Mouse (Mus musculus): ENCODE results near the gene Lao1. TPM values are rescaled to one million over a fixed set of nuclear protein-coding genes. Genes with fewer than 3 reads are reported as not detected.

The Lao1 gene
- total and polyA plus RNA-seq, 3 experiments: 0.34 to 0.81 TPM; not detected in 1

DNA sequence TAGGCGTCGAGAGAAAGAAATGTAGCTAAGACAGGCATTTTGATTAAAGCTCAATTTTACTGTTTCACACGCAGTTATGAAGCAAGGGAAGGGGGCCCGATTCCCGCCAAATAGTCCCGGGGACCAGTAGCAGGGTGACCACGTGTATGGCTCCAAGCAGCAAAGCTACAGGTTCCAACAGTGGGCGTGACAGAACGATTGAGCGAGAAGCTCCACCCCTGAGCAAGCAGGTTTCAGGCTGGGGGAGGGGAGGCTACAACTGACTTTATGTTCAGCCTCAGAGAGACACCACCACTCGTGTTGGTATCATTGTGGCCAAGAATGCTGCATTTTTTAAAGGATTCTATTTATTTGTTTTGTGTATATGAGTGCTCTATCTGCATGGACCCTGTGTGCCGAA lies 28.0 kb downstream of the Lao1 start:
- dilution Hi-C loops (cut with MboI; ENCODE audit: extremely low pct_ligation_motif_present, extremely low pct_unique_long_range_greater_than_20kb, low sequenced_read_pairs): no loop called here
- H3K9ac ChIP-seq (ENCODE audit: insufficient read depth, low read depth): no peak overlapping the region
- H3K27me3 ChIP-seq (replicated peaks): no peaks in the 10 kb centered on the region
- DNase-seq (ENCODE audit: extremely low read depth): no peak
- H3K4me1 ChIP-seq (ENCODE audit: control insufficient read depth in 1 of 2, insufficient read depth in 2 of 2): peaks cover 0 to 3% of the 10 kb centered on the region in 2 experiments; a peak in 1 of 4 replicates
- TF ChIP-seq KAT2A (IDR thresholded peaks at IDR 0.05; ENCODE audit: insufficient replicate concordance, low read length) (no peak), ZMIZ1 (IDR thresholded peaks at IDR 0.05; ENCODE audit: low read depth, low read length) (no peak), NRF1 (IDR thresholded peaks at IDR 0.05; ENCODE audit: low read depth, low read length) (no peak), USF1 (IDR thresholded peaks at IDR 0.05; ENCODE audit: low read depth, low read length) (no peak), MAFK (IDR thresholded peaks at IDR 0.05; ENCODE audit: insufficient replicate concordance, low read length) (no peak), MXI1 (IDR thresholded peaks at IDR 0.05; ENCODE audit: low read depth, low read length) (no peak)
- H3K4me3 ChIP-seq (replicated peaks in 1 of 3; ENCODE audit: low read depth in 2 of 3, low read length in 2 of 3, poor library complexity in 1 of 3): no peak overlapping the region
- in situ Hi-C loops (cut with MboI; ENCODE audit: low pct_ligation_motif_present, low pct_unique_long_range_greater_than_20kb, low sequenced_read_pairs): no loop called here
- H3K36me3 ChIP-seq (replicated peaks in 1 of 2; ENCODE audit: control insufficient read depth in 1 of 2, insufficient read depth in 1 of 2, low read length in 1 of 2): peaks cover 60 to 76% of the 10 kb centered on the region in 2 experiments
- peaks cover 40% of the 10 kb centered on the region for H3K9me3 ChIP-seq (replicated peaks; ENCODE audit: low read length)
- no peak overlapping the region for H3K27ac ChIP-seq (ENCODE audit: insufficient read depth, low read depth)
- H3K79me2 ChIP-seq (replicated peaks; ENCODE audit: control insufficient read depth, extremely low read depth, insufficient read depth, poor library complexity, severe bottlenecking): peaks cover 33% of the 10 kb centered on the region
- H3K4me2 ChIP-seq (ENCODE audit: insufficient read depth, low read depth, poor library complexity, severe bottlenecking): no peak overlapping the region

DNA sequence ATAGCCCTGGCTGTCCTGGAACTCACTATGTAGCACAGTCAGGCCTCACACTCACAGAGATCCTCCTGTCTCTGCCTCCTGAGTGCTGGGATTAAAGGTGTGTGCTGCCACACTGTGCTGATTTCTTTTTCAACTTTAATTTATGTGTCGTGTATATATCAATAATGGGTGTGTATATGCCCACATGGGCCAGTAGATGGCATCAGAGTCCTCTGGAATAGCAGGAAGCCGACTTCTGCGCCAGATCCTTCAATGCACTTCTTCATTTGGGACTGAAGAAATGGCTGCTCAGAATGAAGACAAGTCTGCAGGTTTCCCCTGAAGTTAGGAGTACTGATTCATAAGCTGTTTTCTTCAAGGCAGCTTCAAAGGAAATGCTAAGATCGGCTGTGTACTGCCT lies 30.4 kb downstream of the Lao1 start:
- H3K4me2 ChIP-seq (ENCODE audit: insufficient read depth, low read depth, poor library complexity, severe bottlenecking): no peak overlapping the region
- dilution Hi-C loops (cut with MboI; ENCODE audit: extremely low pct_ligation_motif_present, extremely low pct_unique_long_range_greater_than_20kb, low sequenced_read_pairs): no loop called here
- peaks cover 27% of the 10 kb centered on the region for H3K9me3 ChIP-seq (replicated peaks; ENCODE audit: low read length)
- peaks cover 57 to 60% of the 10 kb centered on the region in 2 experiments for H3K36me3 ChIP-seq (replicated peaks in 1 of 2; ENCODE audit: control insufficient read depth in 1 of 2, insufficient read depth in 1 of 2, low read length in 1 of 2)
- H3K27me3 ChIP-seq (replicated peaks): no peaks in the 10 kb centered on the region
- TF ChIP-seq CTCF (conservative IDR thresholded peaks at IDR 0.05 in 1 of 2, IDR thresholded peaks at IDR 0.05 in 1 of 2; ENCODE audit: low read depth in 2 of 2, low read length in 2 of 2) (peak; percentile 31 to 55; a peak in 3 of 4 replicates), MYC (IDR thresholded peaks at IDR 0.05; ENCODE audit: low read depth, low read length) (no peak), SMC3 (IDR thresholded peaks at IDR 0.05; ENCODE audit: low read depth, low read length) (peak; percentile 18; the same call in 1 of the 2 replicates), ZC3H11A (IDR thresholded peaks at IDR 0.05; ENCODE audit: low read depth, low read length) (no peak), ZMIZ1 (IDR thresholded peaks at IDR 0.05; ENCODE audit: low read depth, low read length) (no peak), USF1 (IDR thresholded peaks at IDR 0.05; ENCODE audit: low read depth, low read length) (no peak), RAD21 (IDR thresholded peaks at IDR 0.05; ENCODE audit: low read depth, low read length) (peak; percentile 53), PAX5 (IDR thresholded peaks at IDR 0.05; ENCODE audit: low read length) (no peak)
- no peak overlapping the region for H3K9ac ChIP-seq (ENCODE audit: insufficient read depth, low read depth)
- no peak overlapping the region for H3K4me3 ChIP-seq (replicated peaks in 1 of 3; ENCODE audit: low read depth in 2 of 3, low read length in 2 of 3, poor library complexity in 1 of 3)
- in situ Hi-C loops (cut with MboI; ENCODE audit: low pct_ligation_motif_present, low pct_unique_long_range_greater_than_20kb, low sequenced_read_pairs): no loop called here
- H3K4me1 ChIP-seq (ENCODE audit: control insufficient read depth in 1 of 2, insufficient read depth in 2 of 2): peaks cover 0 to 3% of the 10 kb centered on the region in 2 experiments; a peak in 1 of 4 replicates
- peak; percentile 25 for DNase-seq (ENCODE audit: extremely low read depth)
- no peak overlapping the region for H3K27ac ChIP-seq (ENCODE audit: insufficient read depth, low read depth)
- peaks cover 39% of the 10 kb centered on the region for H3K79me2 ChIP-seq (replicated peaks; ENCODE audit: control insufficient read depth, extremely low read depth, insufficient read depth, poor library complexity, severe bottlenecking)

DNA sequence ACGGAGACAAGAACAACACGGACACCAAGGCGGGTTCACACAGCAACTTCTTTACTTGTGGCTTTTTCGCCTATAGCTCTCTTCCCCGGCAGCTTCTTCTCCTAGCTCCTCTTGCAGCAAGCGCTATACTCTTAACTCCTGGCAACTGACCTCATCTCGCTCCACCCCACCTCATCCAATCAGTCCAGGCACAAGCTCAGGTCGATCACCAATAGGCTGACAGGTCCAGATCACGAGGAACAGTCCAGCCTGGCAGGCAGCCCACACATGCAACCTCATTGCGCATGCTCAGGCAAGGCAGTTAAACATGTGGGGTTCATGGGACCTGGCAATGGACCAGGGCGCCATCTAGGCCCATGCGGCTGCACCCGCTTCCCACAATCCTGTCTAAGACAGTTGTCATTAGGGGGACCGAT lies 35.8 kb downstream of the Lao1 start:
- no peaks in the 10 kb centered on the region for H3K27me3 ChIP-seq (replicated peaks)
- peaks cover 26 to 27% of the 10 kb centered on the region in 2 experiments for H3K36me3 ChIP-seq (replicated peaks in 1 of 2; ENCODE audit: control insufficient read depth in 1 of 2, insufficient read depth in 1 of 2, low read length in 1 of 2)
- in situ Hi-C loops (cut with MboI; ENCODE audit: low pct_ligation_motif_present, low pct_unique_long_range_greater_than_20kb, low sequenced_read_pairs): no loop called here
- peaks cover 34% of the 10 kb centered on the region for H3K79me2 ChIP-seq (replicated peaks; ENCODE audit: control insufficient read depth, extremely low read depth, insufficient read depth, poor library complexity, severe bottlenecking)
- peak overlapping the region; percentile 51 to 70 (median 52) for H3K4me3 ChIP-seq (replicated peaks in 1 of 3; ENCODE audit: low read depth in 2 of 3, low read length in 2 of 3, poor library complexity in 1 of 3)
- H3K9me3 ChIP-seq (replicated peaks; ENCODE audit: low read length): peaks cover 18% of the 10 kb centered on the region
- H3K9ac ChIP-seq (ENCODE audit: insufficient read depth, low read depth): peak overlapping the region; percentile 42
- peak; percentile 94 for DNase-seq (ENCODE audit: extremely low read depth)
- H3K4me2 ChIP-seq (ENCODE audit: insufficient read depth, low read depth, poor library complexity, severe bottlenecking): no peak overlapping the region
- H3K4me1 ChIP-seq (ENCODE audit: control insufficient read depth in 1 of 2, insufficient read depth in 2 of 2): peaks cover 8 to 37% of the 10 kb centered on the region in 2 experiments
- dilution Hi-C loops (cut with MboI; ENCODE audit: extremely low pct_ligation_motif_present, extremely low pct_unique_long_range_greater_than_20kb, low sequenced_read_pairs): no loop called here
- H3K27ac ChIP-seq (ENCODE audit: insufficient read depth, low read depth): no peak overlapping the region
- TF ChIP-seq NELFE (IDR thresholded peaks at IDR 0.05; ENCODE audit: low read depth, low read length) (peak; percentile 90), UBTF (IDR thresholded peaks at IDR 0.05; ENCODE audit: low read depth, low read length) (no peak), CTCF (conservative IDR thresholded peaks at IDR 0.05 in 1 of 2, IDR thresholded peaks at IDR 0.05 in 1 of 2; ENCODE audit: low read depth in 2 of 2, low read length in 2 of 2) (peak in 1 of 2 experiments; percentile 67; a peak in 2 of 4 replicates), ETS1 (conservative IDR thresholded peaks at IDR 0.05; ENCODE audit: low read depth, low read length) (no peak), PAX5 (IDR thresholded peaks at IDR 0.05; ENCODE audit: low read length) (no peak), ZMIZ1 (IDR thresholded peaks at IDR 0.05; ENCODE audit: low read depth, low read length) (peak; percentile 82; the same call in 1 of the 2 replicates), ELF1 (IDR thresholded peaks at IDR 0.05; ENCODE audit: low read depth, low read length) (no peak), IRF4 (IDR thresholded peaks at IDR 0.05; ENCODE audit: low read depth, low read length) (no peak), RAD21 (IDR thresholded peaks at IDR 0.05; ENCODE audit: low read depth, low read length) (peak; percentile 39), USF1 (IDR thresholded peaks at IDR 0.05; ENCODE audit: low read depth, low read length) (peak; percentile 65), TBP (conservative IDR thresholded peaks at IDR 0.05; ENCODE audit: low read depth, low read length) (peak; percentile 93), MAZ (IDR thresholded peaks at IDR 0.05; ENCODE audit: low read depth, low read length) (no peak), BHLHE40 (IDR thresholded peaks at IDR 0.05; ENCODE audit: low read depth, low read length) (peak; percentile 72), NRF1 (IDR thresholded peaks at IDR 0.05; ENCODE audit: low read depth, low read length) (peak; percentile 98), POLR2A (IDR thresholded peaks at IDR 0.05; ENCODE audit: low read depth, low read length) (peak; percentile 97), MYC (IDR thresholded peaks at IDR 0.05; ENCODE audit: low read depth, low read length) (peak; percentile 93), CHD2 (IDR thresholded peaks at IDR 0.05; ENCODE audit: low read length) (peak; percentile 96), RCOR1 (conservative IDR thresholded peaks at IDR 0.05; ENCODE audit: low read depth, low read length) (no peak), KAT2A (IDR thresholded peaks at IDR 0.05; ENCODE audit: insufficient replicate concordance, low read length) (no peak), EP300 (IDR thresholded peaks at IDR 0.05; ENCODE audit: low read length) (no peak)

All from CH12.LX (cell line).